ENCODE assay signal across 8 mouse cellular contexts in genomic region chr5:67847253-67848165, GRCm38 (mm10). TPM values are rescaled to one million over a fixed set of nuclear protein-coding genes. Genes with fewer than 3 reads are reported as not detected.
A peak's percentile ranks its signal among the peaks of the same experiment; 100 is the strongest.
DNase-seq lines count a peak whose midpoint lies in the region; ATAC-seq and TF ChIP-seq lines count a peak whose summit lies in the region.

Gene Atp8a1, minus strand, starts transcription at chr5:67847434.

- under 1% methylated on average over 47 of the region's 64 CpGs for WGBS in lung, embryonic 14.5 days

- peaks cover 0 to 10% of the 10 kb centered on the region in 2 experiments; a peak in 2 of 4 replicates for H3K36me3 ChIP-seq in MEL (ENCODE audit: control insufficient read depth in 1 of 2, insufficient read depth in 2 of 2, low read length in 2 of 2)
- H3K36me3 ChIP-seq in lung, embryonic 14.5 days (ENCODE audit: insufficient read depth): no peaks in the 10 kb centered on the region

- ATAC-seq in hematopoietic stem cell, adult 5-6 weeks (replicated peaks in 1 of 2; ENCODE audit: insufficient read depth in 1 of 2, low FRiP score in 2 of 2, low TSS enrichment in 1 of 2, low read depth in 1 of 2, poor library complexity in 2 of 2, severe bottlenecking in 2 of 2): peak; percentile 74 to 76
- ATAC-seq in lung, embryonic 14.5 days (ENCODE audit: insufficient read depth): peak; percentile 97
- peak; percentile 80 for ATAC-seq in neutrophil, adult 5-6 weeks (ENCODE audit: extremely low read depth, insufficient number of reproducible peaks, low FRiP score, poor library complexity, severe bottlenecking)

- no peaks in the 10 kb centered on the region for H3K27me3 ChIP-seq in MEL (ENCODE audit: control insufficient read depth in 1 of 2, insufficient read depth in 2 of 2, low read length in 2 of 2)
- no peaks in the 10 kb centered on the region for H3K27me3 ChIP-seq in lung, embryonic 14.5 days (ENCODE audit: insufficient read depth, low read length)

- peak within 1 kb of the TSS; percentile 86 for H3K27ac ChIP-seq in MEL (ENCODE audit: control insufficient read depth, low read depth, low read length)
- peak within 1 kb of the TSS; percentile 58 for H3K27ac ChIP-seq in lung, embryonic 14.5 days (ENCODE audit: low read depth)

- peak within 1 kb of the TSS; percentile 95 for H3K4me2 ChIP-seq in lung, embryonic 14.5 days

- TF ChIP-seq CTCF in MEL (IDR thresholded peaks at IDR 0.05 in 2 of 3, conservative IDR thresholded peaks at IDR 0.05 in 1 of 3; ENCODE audit: control insufficient read depth in 1 of 3, insufficient read depth in 1 of 3, low read depth in 2 of 3, low read length in 3 of 3, poor library complexity in 1 of 3, severe bottlenecking in 1 of 3): no peak
- TF ChIP-seq CTCF in lung, embryonic 14.5 days (IDR thresholded peaks at IDR 0.05; ENCODE audit: low read depth): peak; percentile 32; the same call in 1 of the 2 replicates

- H3K9ac ChIP-seq in MEL (ENCODE audit: control insufficient read depth, low read depth, low read length, poor library complexity, severe bottlenecking): peak within 1 kb of the TSS; percentile 86
- peak within 1 kb of the TSS; percentile 57 for H3K9ac ChIP-seq in lung, embryonic 14.5 days

- no peaks in the 10 kb centered on the region for H3K9me3 ChIP-seq in MEL (replicated peaks; ENCODE audit: insufficient read depth, low read length)
- H3K9me3 ChIP-seq in lung, embryonic 14.5 days (ENCODE audit: low read depth, low read length): no peaks in the 10 kb centered on the region

- peaks cover 5 to 11% of the 10 kb centered on the region in 2 experiments for H3K4me1 ChIP-seq in MEL (ENCODE audit: control insufficient read depth in 1 of 2, insufficient read depth in 2 of 2, low read length in 2 of 2)
- no peaks in the 10 kb centered on the region for H3K4me1 ChIP-seq in lung, embryonic 14.5 days (ENCODE audit: insufficient read depth)

- H3K4me3 ChIP-seq in MEL (ENCODE audit: control insufficient read depth in 1 of 2, insufficient read depth in 1 of 2, low read depth in 2 of 2, low read length in 2 of 2): peak within 1 kb of the TSS; percentile 93 to 95
- peak within 1 kb of the TSS; percentile 75 for H3K4me3 ChIP-seq in lung, embryonic 14.5 days (ENCODE audit: low read depth, low read length)

- H3K79me2 ChIP-seq in MEL (ENCODE audit: control insufficient read depth, insufficient read depth, low read length, poor library complexity): peaks cover 26% of the 10 kb centered on the region

- peak; percentile 97 for DNase-seq in MEL (ENCODE audit: low read depth, low spot score)
- peak; percentile 100 for DNase-seq in cerebellum, adult 8-10 months
- DNase-seq in forelimb bud, embryonic 11.5 days (ENCODE audit: low read depth, low spot score): peak; percentile 96
- DNase-seq in layer of hippocampus, adult 8-10 months (ENCODE audit: low spot score in 2 of 2): peak; percentile 96 to 98
- DNase-seq in lung, embryonic 14.5 days: peak; percentile 98
- DNase-seq in testis, postnatal 14 days (ENCODE audit: low spot score): peak; percentile 96

- peak; percentile 28 to 41; a peak in 3 of 4 replicates for TF ChIP-seq EP300 in MEL (IDR thresholded peaks at IDR 0.05; ENCODE audit: low read depth in 1 of 2, low read length in 2 of 2)

- TF ChIP-seq RAD21 in MEL (IDR thresholded peaks at IDR 0.05; ENCODE audit: low read depth, low read length): peak; percentile 2; the same call in 1 of the 2 replicates

- TF ChIP-seq POLR2A in MEL (IDR thresholded peaks at IDR 0.05; ENCODE audit: control insufficient read depth in 1 of 2, insufficient read depth in 1 of 2, low read depth in 1 of 2, low read length in 2 of 2, poor library complexity in 1 of 2): peak; percentile 78 to 83; a peak in 3 of 4 replicates

TF ChIP-seq in MEL, 35 proteins besides CTCF, POLR2A, EP300 and RAD21:
- TF ChIP-seq SIN3A (IDR thresholded peaks at IDR 0.05; ENCODE audit: low read length) (peak; percentile 82), USF1 (IDR thresholded peaks at IDR 0.05; ENCODE audit: low read depth, low read length) (peak; percentile 84), MXI1 (IDR thresholded peaks at IDR 0.05; ENCODE audit: low read depth, low read length) (peak; percentile 94), MAFK (IDR thresholded peaks at IDR 0.05; ENCODE audit: borderline replicate concordance, low read depth, low read length) (no peak), ZC3H11A (IDR thresholded peaks at IDR 0.05; ENCODE audit: low read depth, low read length) (no peak), ZMIZ1 (IDR thresholded peaks at IDR 0.05; ENCODE audit: low read depth, low read length) (peak; percentile 78), GATA1 (IDR thresholded peaks at IDR 0.05; ENCODE audit: low read depth, low read length) (no peak), JUND (IDR thresholded peaks at IDR 0.05; ENCODE audit: low read depth, low read length) (no peak), TBP (IDR thresholded peaks at IDR 0.05; ENCODE audit: low read depth, low read length) (peak; percentile 72), ELF1 (IDR thresholded peaks at IDR 0.05; ENCODE audit: low read depth, low read length) (0 out of 2 replicates have a peak, but pooled peaks have one; percentile 41), UBTF (IDR thresholded peaks at IDR 0.05; ENCODE audit: borderline replicate concordance, insufficient read depth, low read depth, low read length) (no peak), ZKSCAN1 (IDR thresholded peaks at IDR 0.05; ENCODE audit: low read depth, low read length) (no peak), KAT2A (conservative IDR thresholded peaks at IDR 0.05; ENCODE audit: low read depth, low read length) (no peak), USF2 (IDR thresholded peaks at IDR 0.05; ENCODE audit: borderline replicate concordance in 1 of 2, insufficient read depth in 1 of 2, low read depth in 1 of 2, low read length in 2 of 2) (0 out of 4 replicates have a peak, but pooled peaks of 1 of the 2 experiments have one; percentile 26), TCF12 (IDR thresholded peaks at IDR 0.05; ENCODE audit: low read depth, low read length) (no peak), MEF2A (IDR thresholded peaks at IDR 0.05; ENCODE audit: extremely low read depth, insufficient replicate concordance, low read depth, low read length, poor library complexity, severe bottlenecking) (no peak), RCOR1 (IDR thresholded peaks at IDR 0.05; ENCODE audit: low read depth, low read length) (no peak), MYC (IDR thresholded peaks at IDR 0.05; ENCODE audit: low read depth, low read length) (peak; percentile 94), MYB (IDR thresholded peaks at IDR 0.05; ENCODE audit: low read depth, low read length) (no peak), MAX (IDR thresholded peaks at IDR 0.05; ENCODE audit: low read length) (peak; percentile 98), NELFE (IDR thresholded peaks at IDR 0.05; ENCODE audit: low read depth, low read length) (peak; percentile 73), ZNF384 (IDR thresholded peaks at IDR 0.05; ENCODE audit: low read depth, low read length) (no peak), ETS1 (IDR thresholded peaks at IDR 0.05; ENCODE audit: low read depth, low read length) (0 out of 2 replicates have a peak, but pooled peaks have one; percentile 49), GABPA (IDR thresholded peaks at IDR 0.05; ENCODE audit: low read depth, low read length) (no peak), SMC3 (IDR thresholded peaks at IDR 0.05; ENCODE audit: low read depth, low read length) (no peak), HCFC1 (IDR thresholded peaks at IDR 0.05; ENCODE audit: low read depth, low read length) (peak; percentile 56), CHD1 (IDR thresholded peaks at IDR 0.05; ENCODE audit: low read depth, low read length) (peak; percentile 99), BHLHE40 (IDR thresholded peaks at IDR 0.05; ENCODE audit: borderline replicate concordance, low read depth, low read length) (no peak), POLR2AphosphoS2 (IDR thresholded peaks at IDR 0.05; ENCODE audit: low read length) (peak; percentile 85), TAL1 (IDR thresholded peaks at IDR 0.05; ENCODE audit: low read length) (no peak), CHD2 (IDR thresholded peaks at IDR 0.05; ENCODE audit: low read length) (no peak), POLR2AphosphoS5 (IDR thresholded peaks at IDR 0.05; ENCODE audit: borderline replicate concordance, low read depth, low read length) (no peak), MAZ (IDR thresholded peaks at IDR 0.05; ENCODE audit: low read depth, low read length) (peak; percentile 11; the same call in 1 of the 2 replicates), NRF1 (IDR thresholded peaks at IDR 0.05; ENCODE audit: insufficient read depth, low read depth, low read length, poor library complexity, severe bottlenecking) (no peak), E2F4 (IDR thresholded peaks at IDR 0.05; ENCODE audit: borderline replicate concordance, low read depth, low read length) (no peak)

RNA-seq across cellular contexts. Expression of gene Atp8a1, which starts in this region (rescaled TPM):
- total RNA-seq in MEL (2012; rRNA removed): 22.1 and 27.0 TPM in 2 replicates
- polyA plus RNA-seq in MEL (2012; ENCODE audit: insufficient read depth in 1 of 2, insufficient read length in 2 of 2, low read depth in 1 of 2, low replicate concordance in 2 of 2, missing spikeins in 1 of 2): 10 to 100 TPM in 1 of 2 experiments, not detected in 1; 18.2 TPM
- total RNA-seq in hematopoietic stem cell, adult 5-6 weeks (2017): 47.8 and 68.4 TPM in 2 replicates
- total RNA-seq in layer of hippocampus, adult 8-10 months (2022): 100 to 1,000 TPM; 165 to 213 (median 188) TPM
- 44.5 and 48.4 TPM in 2 replicates for polyA plus RNA-seq in lung, embryonic 14.5 days (2014; fragmentation: Nextera tagmentation; extraction: Ambion mirVana)
- 86.7 and 91.2 TPM in 2 replicates for total RNA-seq in neutrophil, adult 5-6 weeks (2017)

Comparison
In these comparisons a context has a peak if more than half of its experiments do, and no peak if none do; other contexts are left out.
1. Peak in every context shown above with its lines: DNase-seq, ATAC-seq, H3K4me3 ChIP-seq and H3K27ac ChIP-seq.